Mouse (Mus musculus) hindbrain, embryonic 12.5 days (tissue): ENCODE data around the gene Gm21861. TPM values are rescaled to one million over a fixed set of nuclear protein-coding genes. Genes with fewer than 3 reads are reported as not detected.
"Not testable (repeated sequence)": the region's sequence is repeated elsewhere in the genome, so short reads cannot be mapped to it uniquely, and the experiment has no call there.

Source experiments
- ATAC-seq: fragments of 200-750 bp; cut with Nextera tagmentation; 2 replicates; pipeline ENCODE4 v1.8.0; 2017; ENCODE audit warnings: moderate TSS enrichment; ENCODE audit not compliant: low FRiP score
- H3K27ac ChIP-seq: fragments of 300-500 bp; sonication (generic); 2 replicates; pipeline ENCODE4 v1.5.1; 2016; ENCODE audit warnings: mild to moderate bottlenecking
- H3K27me3 ChIP-seq: fragments of 300-500 bp; sonication (generic); 2 replicates; pipeline ENCODE4 v1.6.1; 2016; ENCODE audit warnings: mild to moderate bottlenecking
- H3K36me3 ChIP-seq: fragments of 300-500 bp; sonication (generic); 2 replicates; pipeline ENCODE4 v1.6.1; 2016; ENCODE audit warnings: mild to moderate bottlenecking
- H3K4me1 ChIP-seq: fragments of 300-500 bp; sonication (generic); 2 replicates; pipeline ENCODE4 v1.6.1; 2016
- H3K4me2 ChIP-seq: fragments of 300-500 bp; sonication (generic); replicated peaks from 2 replicates; pipeline ENCODE4 v1.6.1; 2016; ENCODE audit warnings: mild to moderate bottlenecking
- H3K4me3 ChIP-seq: fragments of 300-500 bp; sonication (generic); 2 replicates; pipeline ENCODE4 v1.5.1; 2016; ENCODE audit warnings: mild to moderate bottlenecking
- H3K9ac ChIP-seq: fragments of 300-500 bp; sonication (generic); 2 replicates; pipeline ENCODE4 v1.6.1; 2016; ENCODE audit warnings: mild to moderate bottlenecking, moderate library complexity
- H3K9me3 ChIP-seq: fragments of 300-500 bp; sonication (generic); replicated peaks from 2 replicates; pipeline ENCODE4 v1.6.1; 2016; ENCODE audit warnings: mild to moderate bottlenecking
- WGBS: fragments of 180-500 bp; shearing (Covaris S2); methylation state at CpG from one replicate; pipeline ENCODE4 v1.1.7; 2016; 5-methylcytosine and 5-hydroxymethylcytosine counted together
- polyA plus RNA-seq: library from polyadenylated mRNA; unstranded; fragments of >200 nt; fragmentation: Nextera tagmentation; extraction: Ambion mirVana; gene quantifications from 2 replicates; pipeline ENCODE4 v1.2.1, GENCODE M21; 2016

Gm21861 gene
- not detected in 2 replicates for polyA plus RNA-seq

DNA sequence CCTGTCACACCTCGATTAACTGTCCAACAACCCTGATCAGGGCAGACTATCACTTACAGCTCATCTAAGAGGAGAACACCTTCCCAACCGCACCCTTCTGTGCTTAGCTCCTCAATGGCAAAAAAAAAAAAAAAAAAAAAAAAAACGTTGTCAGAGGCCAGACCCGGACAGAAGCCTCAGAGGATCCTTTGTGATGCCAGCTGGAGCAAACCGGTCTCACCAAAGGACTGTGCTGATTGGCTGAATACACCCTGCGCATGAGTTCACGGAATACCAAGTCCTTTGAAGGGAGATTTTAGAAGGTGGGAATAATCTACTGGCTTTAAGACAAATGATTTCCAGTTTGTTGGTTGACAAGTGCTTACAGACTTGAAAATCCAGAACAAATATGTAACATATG, at the start of gene Gm21861:
Gene Gm21861, minus strand, starts transcription at position 101 of the 400 bp plus-strand sequence.
- not testable (repeated sequence) for H3K36me3 ChIP-seq, H3K4me3 ChIP-seq, ATAC-seq, H3K9ac ChIP-seq, H3K4me1 ChIP-seq, H3K9me3 ChIP-seq, H3K4me2 ChIP-seq, H3K27me3 ChIP-seq, H3K27ac ChIP-seq
- WGBS: no CpG with 5 or more reads among the region's 7 CpGs
